Mouse (Mus musculus): Measurements from ENCODE around the gene Kdm2a. TPM values are rescaled to one million over a fixed set of nuclear protein-coding genes. Genes with fewer than 3 reads are reported as not detected.

The Kdm2a gene
- 22.5 and 28.7 TPM in 2 replicates for polyA plus RNA-seq (2015; fragmentation: Nextera tagmentation; extraction: Ambion mirVana)

DNA sequence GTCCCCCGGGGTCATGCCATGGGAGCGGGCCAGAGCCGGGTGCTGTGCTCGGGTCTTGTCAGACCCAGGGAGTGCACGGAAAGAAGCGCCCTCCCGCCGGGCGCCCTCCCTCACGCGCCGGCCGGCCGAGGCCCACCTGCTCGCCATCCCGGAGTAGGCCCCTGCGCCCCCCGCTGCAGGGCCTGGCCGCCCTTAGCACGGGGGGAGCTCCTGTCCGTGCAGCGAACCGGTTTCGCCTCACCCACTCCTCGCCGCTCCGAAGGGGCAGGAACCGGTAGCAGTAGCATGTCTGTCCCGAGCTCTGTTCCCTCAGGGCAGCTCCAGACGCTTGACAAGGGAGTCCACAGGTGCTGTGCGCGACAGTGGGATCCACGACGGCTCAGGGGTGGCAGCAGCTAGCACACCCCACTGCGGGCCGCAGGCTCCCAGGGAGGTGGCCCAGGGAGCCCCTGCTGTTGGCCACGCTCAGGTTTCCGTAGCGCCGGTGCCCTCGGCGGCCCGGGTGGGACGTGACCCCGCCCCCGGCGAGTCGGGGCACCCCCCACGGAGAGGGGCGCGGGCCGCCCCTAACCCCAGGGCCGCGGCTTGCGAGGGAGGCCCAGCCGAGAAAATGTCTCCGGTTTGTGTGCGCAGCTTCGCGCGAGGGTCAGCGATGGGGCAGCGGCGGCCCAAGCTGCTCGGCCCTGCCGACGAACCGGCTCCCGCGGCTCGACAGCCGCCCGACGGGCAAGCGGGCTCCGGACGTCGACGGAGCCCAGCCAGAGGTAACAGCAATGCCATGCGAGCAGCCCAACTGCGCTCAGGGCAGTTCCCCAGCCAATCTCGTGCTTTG lies at the start of gene Kdm2a:
Kdm2a (minus strand) TSS at position 488 of the 832 bp plus-strand sequence.

DNA sequence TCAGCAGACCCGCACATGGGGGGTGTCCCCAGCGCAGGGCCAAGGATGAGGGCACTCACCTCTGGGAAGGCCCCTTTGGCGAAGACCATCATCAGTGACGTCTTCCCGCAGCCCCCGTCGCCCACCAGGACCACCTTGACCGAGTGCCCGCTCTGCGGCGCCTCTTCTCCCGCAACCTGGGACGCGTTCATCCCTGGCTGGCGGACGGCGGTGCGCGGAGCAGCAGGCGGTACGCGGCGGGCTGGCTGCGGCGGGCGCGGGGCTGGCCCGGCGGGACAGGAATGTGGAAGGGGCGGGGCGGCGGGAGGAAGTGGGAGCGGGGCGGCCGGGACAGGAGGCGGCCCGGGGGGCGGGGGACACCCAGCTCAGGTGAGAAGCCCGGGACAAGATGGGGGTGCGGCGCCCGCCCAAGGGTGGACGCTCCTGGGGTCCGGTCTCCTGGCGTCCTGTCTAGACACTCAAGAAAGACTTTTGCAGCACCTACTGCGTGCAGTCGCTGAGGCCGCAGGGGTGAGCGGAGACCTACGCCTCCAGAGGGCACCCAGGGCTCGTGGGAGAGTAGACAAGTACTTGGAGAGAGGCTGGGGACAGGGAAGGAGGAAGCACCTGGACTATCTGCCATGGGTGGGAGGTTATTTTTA lies 41.2 kb upstream of the Kdm2a start, which contains the start of gene Rhod:
Rhod (minus strand) TSS at position 272 of the 641 bp plus-strand sequence.

GRCm38 (mm10) chr19:4306190-4306577 lies 91.9 kb downstream of the Kdm2a start, which contains the start of gene Grk2:
TSS of gene Grk2 (minus strand) at chr19:4306222.

DNA sequence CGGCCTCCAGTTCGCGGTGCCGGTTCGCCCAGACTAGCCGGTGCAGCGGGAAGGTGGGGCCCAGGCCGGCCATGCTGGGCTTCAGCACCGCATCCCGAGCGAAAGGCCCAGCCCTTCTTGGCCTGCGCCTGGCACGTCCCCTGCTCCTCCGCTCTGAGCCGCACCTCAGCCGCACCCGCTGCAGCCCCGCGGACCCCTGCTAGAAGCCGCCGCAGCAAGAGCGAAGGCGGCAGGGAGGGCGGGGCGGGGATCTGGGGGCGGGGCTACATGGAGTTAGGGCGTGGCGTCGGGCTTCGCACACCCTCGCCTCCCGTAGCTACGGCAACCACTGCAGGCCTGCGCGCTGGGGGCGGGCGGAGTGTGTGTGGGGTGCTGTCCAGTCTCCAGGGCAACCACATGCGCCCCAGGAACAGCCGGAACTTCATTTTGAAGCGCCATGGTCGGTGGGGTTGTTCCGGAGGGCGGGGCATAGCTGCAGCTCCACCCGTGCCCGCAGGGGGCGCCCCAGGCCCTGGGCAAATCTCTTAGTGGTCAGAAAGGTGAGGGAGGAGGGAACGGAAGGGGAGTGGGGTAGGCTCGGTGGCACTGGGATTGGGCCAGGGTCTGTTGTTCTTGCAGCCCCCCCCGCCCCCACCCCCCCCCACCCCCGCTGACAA lies 115.1 kb downstream of the Kdm2a start, which contains the start of gene Ankrd13d:
Ankrd13d (minus strand) TSS at position 240 of the 656 bp plus-strand sequence.

DNA sequence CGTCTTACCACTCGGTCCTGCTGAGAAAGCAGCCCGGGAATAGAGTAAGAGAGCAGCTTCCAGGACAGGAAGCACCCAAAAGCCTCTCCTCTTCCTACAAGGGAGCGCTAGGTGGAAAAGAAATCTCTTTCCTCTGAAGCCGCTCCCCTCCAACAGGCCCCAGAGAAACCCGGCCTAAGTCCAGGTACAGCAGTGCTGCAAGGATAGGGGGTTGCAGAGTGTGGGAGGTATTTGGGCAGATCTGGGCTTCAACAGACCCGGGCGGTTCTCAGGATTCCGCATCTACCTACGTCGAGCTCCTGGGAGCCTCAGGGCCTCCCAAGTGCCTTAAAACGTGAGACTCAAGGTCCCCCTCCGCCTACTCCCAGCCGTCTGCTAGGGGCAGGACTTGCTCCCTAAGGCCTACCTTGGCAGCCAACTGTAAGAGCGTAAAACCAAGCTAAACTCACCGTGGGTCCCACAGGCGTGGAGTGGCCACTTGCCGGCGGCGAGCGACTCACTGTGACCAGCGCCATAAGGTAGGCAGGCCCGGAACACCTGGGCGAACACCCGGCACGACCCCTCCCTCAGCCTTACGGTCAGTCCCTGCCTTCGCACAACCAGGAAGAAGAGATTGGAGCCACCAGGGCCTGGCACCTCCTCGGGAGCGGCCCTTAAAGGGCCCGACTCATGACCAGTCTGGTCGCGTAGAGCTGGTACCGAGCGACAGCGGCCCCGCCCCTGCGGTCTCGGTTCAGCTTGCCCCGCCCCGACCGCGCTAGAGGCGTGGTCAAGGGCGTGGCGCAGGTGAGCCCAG lies 129.3 kb downstream of the Kdm2a start, which contains the start of gene Ssh3:
Ssh3 (minus strand) TSS at position 615 of the 796 bp plus-strand sequence.

Other genes starting within 250 kb of the Kdm2a start
- gene Coro1b, start 249.7 kb downstream of the Kdm2a start, polyA plus RNA-seq (2015; fragmentation: Nextera tagmentation; extraction: Ambion mirVana): 169 and 210 TPM in 2 replicates
- gene Ptprcap, start 244.7 kb downstream of the Kdm2a start, polyA plus RNA-seq (2015; fragmentation: Nextera tagmentation; extraction: Ambion mirVana): 2.5 and 4.9 TPM in 2 replicates
- gene Rps6kb2, start 234.9 kb downstream of the Kdm2a start, polyA plus RNA-seq (2015; fragmentation: Nextera tagmentation; extraction: Ambion mirVana): 30.3 and 45.3 TPM in 2 replicates
- 3.3 and 4.0 TPM in 2 replicates for gene Carns1, start 222.8 kb downstream of the Kdm2a start, polyA plus RNA-seq (2015; fragmentation: Nextera tagmentation; extraction: Ambion mirVana)
- gene Tbc1d10c, start 207.0 kb downstream of the Kdm2a start, polyA plus RNA-seq (2015; fragmentation: Nextera tagmentation; extraction: Ambion mirVana): 3.2 and 4.0 TPM in 2 replicates
- gene Ppp1ca, start 206.2 kb downstream of the Kdm2a start, polyA plus RNA-seq (2015; fragmentation: Nextera tagmentation; extraction: Ambion mirVana): 713 and 730 TPM in 2 replicates
- gene Rad9a, start 196.6 kb downstream of the Kdm2a start, polyA plus RNA-seq (2015; fragmentation: Nextera tagmentation; extraction: Ambion mirVana): 11.1 and 14.0 TPM in 2 replicates
- 3.1 and 4.0 TPM in 2 replicates for gene Clcf1, start 184.0 kb downstream of the Kdm2a start, polyA plus RNA-seq (2015; fragmentation: Nextera tagmentation; extraction: Ambion mirVana)
- gene AC109138.7, start 183.9 kb downstream of the Kdm2a start, polyA plus RNA-seq (2015; fragmentation: Nextera tagmentation; extraction: Ambion mirVana): not detected in 2 replicates
- gene Pold4, start 166.4 kb downstream of the Kdm2a start, polyA plus RNA-seq (2015; fragmentation: Nextera tagmentation; extraction: Ambion mirVana): 63.7 and 66.1 TPM in 2 replicates
- 10.8 and 19.7 TPM in 2 replicates for gene Ssh3, start 129.1 kb downstream of the Kdm2a start, polyA plus RNA-seq (2015; fragmentation: Nextera tagmentation; extraction: Ambion mirVana)
- gene Ankrd13d, start 115.1 kb downstream of the Kdm2a start, polyA plus RNA-seq (2015; fragmentation: Nextera tagmentation; extraction: Ambion mirVana): 5.3 and 7.1 TPM in 2 replicates
- 11.0 and 11.6 TPM in 2 replicates for gene Grk2, start 92.1 kb downstream of the Kdm2a start, polyA plus RNA-seq (2015; fragmentation: Nextera tagmentation; extraction: Ambion mirVana)
- gene Rhod, start 41.1 kb upstream of the Kdm2a start, polyA plus RNA-seq (2015; fragmentation: Nextera tagmentation; extraction: Ambion mirVana): 46.9 and 47.7 TPM in 2 replicates
- gene Syt12, start 79.2 kb upstream of the Kdm2a start, polyA plus RNA-seq (2015; fragmentation: Nextera tagmentation; extraction: Ambion mirVana): 5.9 and 13.5 TPM in 2 replicates
- 3.0 and 6.4 TPM in 2 replicates for gene 2010003K11Rik, start 100.3 kb upstream of the Kdm2a start, polyA plus RNA-seq (2015; fragmentation: Nextera tagmentation; extraction: Ambion mirVana)
- gene Pcx, start 112.2 kb upstream of the Kdm2a start, polyA plus RNA-seq (2015; fragmentation: Nextera tagmentation; extraction: Ambion mirVana): 49.5 and 120 TPM in 2 replicates
- gene Lrfn4, start 217.4 kb upstream of the Kdm2a start, polyA plus RNA-seq (2015; fragmentation: Nextera tagmentation; extraction: Ambion mirVana): 3.3 and 5.2 TPM in 2 replicates
- 33.6 and 52.1 TPM in 2 replicates for gene Rce1, start 227.4 kb upstream of the Kdm2a start, polyA plus RNA-seq (2015; fragmentation: Nextera tagmentation; extraction: Ambion mirVana)

Data from adrenal gland, postnatal 0 days (tissue).